ENCODE assay signal across 25 mouse cellular contexts in genomic region chr5:97397585-97397984, GRCm38 (mm10). TPM values are rescaled to one million over a fixed set of nuclear protein-coding genes. Genes with fewer than 3 reads are reported as not detected.
DNase-seq lines count a peak whose midpoint lies in the region; ATAC-seq and TF ChIP-seq lines count a peak whose summit lies in the region.
"Had no signal": no experiment of that assay in that cellular context is flagged by ENCODE, and none has a peak within 500 bp of the region (broad histone marks: within the 10 kb centered on the region; RNA-seq: fewer than 3 reads in every experiment).

No protein-coding gene starts in this region.

- H3K9ac ChIP-seq in forebrain, embryonic 14.5 days (ENCODE audit: low read length): no peak overlapping the region
- H3K9ac ChIP-seq: forebrain, postnatal 0 days; hindbrain, embryonic 15.5 days; midbrain, embryonic 12.5 days had no signal

- H3ac ChIP-seq in myocyte (ENCODE audit: control insufficient read depth, insufficient read length): no peak overlapping the region

- CTCF ChIA-PET in Patski (lab: Charles Lee): interaction anchor here (0.9 to 1.2 kb wide), 3 partner anchors 11 to 33 kb away, joined by 3 to 4 read pairs (median 3); no protein-coding TSS in a partner anchor

- POLR2A ChIA-PET in Patski (lab: Charles Lee): interaction anchor here (0.5 kb wide), 1 partner anchor 263 kb away, joined by 3 read pairs; no protein-coding TSS in a partner anchor

- peak; percentile 21 to 39 for DNase-seq in spleen, adult 18-20 months
- DNase-seq in spleen, postnatal 4 days (ENCODE audit: low spot score in 2 of 2): no peak
- DNase-seq in A20 (ENCODE audit: low read depth, low spot score) (peak; percentile 88), Patski (ENCODE audit: low read depth, low spot score) (peak; percentile 79)
- no peak for DNase-seq in forebrain, embryonic 14.5 days (ENCODE audit: low spot score)
- DNase-seq: adrenal gland, adult 8-10 months; cerebellum, adult 9-10 months; forebrain, postnatal 0 days; gastrocnemius, postnatal 36 days; kidney, adult 2 months; kidney, postnatal 10 days; lung, adult 18-20 months; lung, postnatal 10 days; right cerebral cortex, postnatal 14 days; thymus, postnatal 36 days had no signal

- no peaks in the 10 kb centered on the region for H3K9me3 ChIP-seq in forebrain, embryonic 14.5 days (replicated peaks; ENCODE audit: control insufficient read depth, low read length)
- H3K9me3 ChIP-seq: embryonic facial prominence, embryonic 10.5 days; hindbrain, embryonic 15.5 days; midbrain, embryonic 12.5 days had no signal

- H3K27me3 ChIP-seq in Patski: no peaks in the 10 kb centered on the region
- no peaks in the 10 kb centered on the region for H3K27me3 ChIP-seq in myocyte (ENCODE audit: control insufficient read depth, insufficient read depth, insufficient read length)
- H3K27me3 ChIP-seq in forebrain, embryonic 14.5 days (replicated peaks; ENCODE audit: control insufficient read depth, insufficient read depth, low read length): no peaks in the 10 kb centered on the region
- H3K27me3 ChIP-seq: hindbrain, embryonic 15.5 days; midbrain, embryonic 12.5 days had no signal

- no peaks in the 10 kb centered on the region for H3K4me1 ChIP-seq in forebrain, embryonic 14.5 days (ENCODE audit: control insufficient read depth, insufficient read depth, low read length)
- H3K4me1 ChIP-seq: embryonic facial prominence, embryonic 10.5 days; hindbrain, embryonic 15.5 days; midbrain, embryonic 12.5 days had no signal

- no peak overlapping the region for H3K27ac ChIP-seq in forebrain, embryonic 14.5 days (ENCODE audit: low read depth, low read length)
- H3K27ac ChIP-seq: embryonic facial prominence, embryonic 10.5 days; hindbrain, embryonic 15.5 days; midbrain, embryonic 12.5 days had no signal

- no peaks in the 10 kb centered on the region for H3K79me2 ChIP-seq in myocyte (ENCODE audit: control insufficient read depth, insufficient read depth)

- no peaks in the 10 kb centered on the region for H3K36me3 ChIP-seq in myocyte (ENCODE audit: control insufficient read depth, insufficient read depth)
- no peaks in the 10 kb centered on the region for H3K36me3 ChIP-seq in forebrain, embryonic 14.5 days (ENCODE audit: control insufficient read depth, insufficient read depth, low read length)
- H3K36me3 ChIP-seq: embryonic facial prominence, embryonic 10.5 days; hindbrain, embryonic 15.5 days; midbrain, embryonic 12.5 days had no signal

- H3K4me2 ChIP-seq in myocyte (ENCODE audit: low read depth): peak overlapping the region; percentile 32
- H3K4me2 ChIP-seq in forebrain, embryonic 14.5 days (ENCODE audit: low read length): no peak overlapping the region
- H3K4me2 ChIP-seq: hindbrain, embryonic 15.5 days; midbrain, embryonic 12.5 days had no signal

- peak; percentile 88 for ATAC-seq in Patski
- no peak for ATAC-seq in activated CD4-positive, CD25-positive, alpha-beta regulatory T cell, adult 4 months
- ATAC-seq in forebrain, embryonic 14.5 days: no peak
- ATAC-seq in frontal cortex, adult (ENCODE audit: low TSS enrichment): no peak
- ATAC-seq: forebrain, postnatal 0 days had no signal

- 96% methylated on average over 4 of the region's 4 CpGs for WGBS in forebrain, embryonic 14.5 days

- no peak for TF ChIP-seq CTCF in Patski (IDR thresholded peaks at IDR 0.05)

- in situ Hi-C loops in Patski (cut with MboI; ENCODE audit: low pct_unique_long_range_greater_than_20kb): no loop called here

- no peak overlapping the region for H3K4me3 ChIP-seq in myocyte
- no peak overlapping the region for H3K4me3 ChIP-seq in forebrain, embryonic 14.5 days (ENCODE audit: low read depth, low read length)
- H3K4me3 ChIP-seq: embryonic facial prominence, embryonic 10.5 days; hindbrain, embryonic 15.5 days; midbrain, embryonic 12.5 days had no signal

- TF ChIP-seq POLR2A in myocyte (IDR thresholded peaks at IDR 0.05; ENCODE audit: insufficient read length, low read depth): no peak

TF ChIP-seq in myocyte, 11 proteins besides CTCF, POLR2A, EP300 and RAD21:
- no peak for TF ChIP-seq POLR2AphosphoS2 (IDR thresholded peaks at IDR 0.05; ENCODE audit: insufficient read length, low read depth)
- 0 out of 2 replicates have a peak, but pooled peaks have one; percentile 47 for TF ChIP-seq CEBPB (IDR thresholded peaks at IDR 0.05; ENCODE audit: insufficient read depth, poor library complexity, severe bottlenecking)
- TF ChIP-seq E2F4 (IDR thresholded peaks at IDR 0.05; ENCODE audit: insufficient read depth): no peak
- TF ChIP-seq MYOD1 (IDR thresholded peaks at IDR 0.05; ENCODE audit: control insufficient read depth in 1 of 3, insufficient read length in 2 of 3, low read depth in 2 of 3): peak in 2 of 3 experiments; percentile 85 to 87
- peak; percentile 5 for TF ChIP-seq USF1 (IDR thresholded peaks at IDR 0.05; ENCODE audit: low read depth)
- peak; percentile 60 for TF ChIP-seq TCF3 (IDR thresholded peaks at IDR 0.05; ENCODE audit: insufficient read length, low read depth)
- peak; percentile 60 for TF ChIP-seq TCF12 (IDR thresholded peaks at IDR 0.05; ENCODE audit: insufficient read depth, poor library complexity, severe bottlenecking)
- no peak for TF ChIP-seq SRF (IDR thresholded peaks at IDR 0.05; ENCODE audit: control insufficient read depth, insufficient read length, low read depth)
- TF ChIP-seq MAX (IDR thresholded peaks at IDR 0.05; ENCODE audit: low read depth): no peak
- peak in 1 of 3 experiments; percentile 72 for TF ChIP-seq MYOG (IDR thresholded peaks at IDR 0.05; ENCODE audit: control insufficient read depth in 1 of 3, insufficient read depth in 1 of 3, insufficient read length in 2 of 3, low read depth in 2 of 3)
- no peak for TF ChIP-seq REST (IDR thresholded peaks at IDR 0.05; ENCODE audit: insufficient read depth, insufficient read length)

RNA-seq across cellular contexts. Expression of gene Naa11, which starts 5.4 kb away (rescaled TPM):
- polyA plus RNA-seq in Patski (2021) (not detected), myocyte (2012; fragmentation: generic; extraction: Trizol) (0.02 TPM)
- polyA plus RNA-seq in activated CD4-positive, CD25-positive, alpha-beta regulatory T cell, adult 4 months (2017; shearing (Covaris generic)): not detected
- 0.08 TPM in 1 of 2 replicates, not detected in the other for polyA plus RNA-seq in forebrain, embryonic 14.5 days (2014; fragmentation: Nextera tagmentation; extraction: Ambion mirVana)
- polyA plus RNA-seq: brain, embryonic 14.5 days; embryonic facial prominence, embryonic 10.5 days; hindbrain, embryonic 15.5 days; kidney, adult 2 months; limb, embryonic 11.5 days; liver, adult 2 months; midbrain, embryonic 12.5 days had no signal

RNA-seq across cellular contexts. Expression of gene Gk2, which starts 59.2 kb away (rescaled TPM):
- polyA plus RNA-seq in Patski (2021) (not detected), myocyte (2012; fragmentation: generic; extraction: Trizol) (not detected)
- under 1 TPM in 1 of 2 experiments, not detected in 1; 0.48 TPM for polyA plus RNA-seq in activated CD4-positive, CD25-positive, alpha-beta regulatory T cell, adult 4 months (2017; shearing (Covaris generic))
- polyA plus RNA-seq in forebrain, embryonic 14.5 days (2014; fragmentation: Nextera tagmentation; extraction: Ambion mirVana): not detected in 2 replicates
- polyA plus RNA-seq: brain, embryonic 14.5 days; embryonic facial prominence, embryonic 10.5 days; forebrain, postnatal 0 days; heart, postnatal 0 days; hindbrain, embryonic 15.5 days; limb, embryonic 11.5 days; liver, adult 2 months; midbrain, embryonic 12.5 days had no signal

Comparison
In these comparisons a context has a peak if more than half of its experiments do, and no peak if none do; other contexts are left out.
1. DNase-seq: peak in spleen, adult 18-20 months (2 of 2), A20 (single experiment) and Patski (single experiment); none in spleen, postnatal 4 days (0 of 2) and forebrain, embryonic 14.5 days (single experiment).